Mouse (Mus musculus) urinary bladder, postnatal 4 days (tissue): Measurements from ENCODE around the gene Zfp423.

Source experiments
- DNase-seq, 2 experiments: peaks; one replicate each; pipeline ENCODE4 v3.0.0; 2021 to 2022; ENCODE audit warnings: low spot score in 2 of 2

Gene Zfp423

DNA sequence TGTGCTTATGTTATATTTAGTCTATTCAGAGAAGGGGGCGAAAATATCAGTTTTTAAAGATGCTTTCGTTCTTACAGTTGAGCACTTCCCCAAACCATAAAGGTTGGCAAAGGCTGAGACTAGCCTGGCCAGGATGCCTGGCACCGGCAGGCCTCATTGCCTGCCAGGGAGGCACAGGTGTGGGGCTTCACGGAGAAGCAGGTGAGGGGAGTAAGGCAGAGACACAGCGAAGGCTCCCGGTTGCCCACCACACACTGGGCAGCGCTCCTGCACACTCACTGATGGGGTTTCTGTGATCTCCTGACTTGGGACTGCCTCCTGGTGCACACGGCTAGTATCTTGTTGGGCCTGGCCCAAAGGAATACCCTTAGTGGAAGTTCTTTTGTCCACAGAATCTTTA is 294.1 kb downstream of the Zfp423 start:
- no peak for DNase-seq

DNA sequence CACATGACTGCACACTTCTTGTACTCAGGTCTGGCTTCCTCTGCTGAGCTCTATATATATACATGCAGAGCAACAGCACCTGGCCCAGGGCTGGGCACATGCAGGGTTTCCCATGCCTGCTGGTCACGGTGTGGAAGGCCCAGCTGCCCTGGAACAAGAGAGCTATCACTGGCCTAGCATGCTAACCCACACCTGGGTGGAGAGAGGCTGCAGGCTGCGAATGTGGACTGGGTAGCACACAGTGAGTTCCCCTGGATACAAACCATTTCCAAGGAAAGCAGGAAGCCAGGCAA is 295.2 kb downstream of the Zfp423 start:
- no peak for DNase-seq

DNA sequence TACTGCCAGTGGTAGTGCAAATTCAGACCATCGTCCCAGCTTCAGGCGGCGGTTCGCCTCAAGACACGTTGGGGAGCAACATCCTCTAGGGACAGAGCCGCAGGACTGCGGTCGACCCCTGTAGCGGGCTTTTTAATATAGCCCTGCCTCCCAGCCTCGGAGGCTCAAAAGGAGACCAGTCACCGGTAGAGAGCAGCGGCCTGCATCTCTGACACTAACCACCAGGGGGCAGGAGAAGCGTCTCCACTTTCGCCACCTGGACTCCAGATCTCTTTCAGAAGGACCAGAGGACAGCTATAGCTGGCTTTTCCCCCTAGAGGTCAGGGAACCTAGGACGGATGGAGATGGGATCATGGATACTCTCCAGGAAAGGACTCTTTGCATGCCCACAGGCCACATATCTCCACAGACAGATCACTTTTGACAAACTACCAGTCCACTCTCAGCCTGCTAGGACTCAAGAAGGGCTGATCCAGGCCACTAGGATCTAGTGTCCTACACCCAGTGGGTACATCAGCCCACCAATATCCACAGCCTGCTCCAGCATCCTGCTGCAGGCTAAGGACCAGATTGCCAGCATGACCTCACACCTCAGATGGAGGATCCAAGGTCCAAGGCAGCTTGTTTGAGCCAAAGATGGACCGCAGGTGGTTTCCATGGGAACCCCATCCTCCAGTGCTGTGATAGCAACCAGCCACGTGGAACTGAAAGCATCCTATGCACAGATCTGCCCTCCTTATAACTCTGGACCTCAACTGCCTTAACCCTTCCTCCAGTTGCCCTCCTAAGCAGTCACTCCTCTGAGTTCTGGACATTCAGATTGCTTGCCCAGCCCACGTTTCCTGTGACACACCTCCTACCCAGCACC is 295.8 kb downstream of the Zfp423 start:
- DNase-seq: peak; percentile 73 to 87

DNA sequence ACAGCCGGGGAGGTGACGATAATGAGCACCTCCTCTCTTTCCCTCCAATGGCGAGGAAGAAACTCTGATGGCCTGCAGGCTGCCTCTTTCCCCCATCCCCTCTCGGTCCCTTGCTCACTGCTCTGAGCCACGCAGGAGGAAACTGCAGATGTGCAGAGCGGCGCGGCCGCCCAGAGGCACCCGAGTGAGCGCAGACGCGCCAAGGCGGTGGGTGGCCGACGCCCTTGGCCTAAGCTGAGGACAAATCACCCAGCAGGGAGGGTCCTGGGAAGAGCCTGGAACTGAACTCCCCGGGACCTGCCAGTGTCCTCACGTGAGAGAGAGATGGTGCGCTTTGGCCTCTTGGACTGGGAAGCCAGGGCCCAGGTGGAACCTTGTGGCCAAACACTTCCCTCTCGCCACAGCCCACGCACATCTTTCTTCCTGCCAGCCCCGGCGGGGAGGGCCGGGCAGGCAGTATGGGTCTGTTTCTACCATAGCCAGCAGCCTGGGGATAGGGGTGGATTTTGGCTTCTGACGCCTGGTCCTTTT is 296.5 kb downstream of the Zfp423 start:
- peak in 1 of 2 experiments; percentile 59 for DNase-seq

DNA sequence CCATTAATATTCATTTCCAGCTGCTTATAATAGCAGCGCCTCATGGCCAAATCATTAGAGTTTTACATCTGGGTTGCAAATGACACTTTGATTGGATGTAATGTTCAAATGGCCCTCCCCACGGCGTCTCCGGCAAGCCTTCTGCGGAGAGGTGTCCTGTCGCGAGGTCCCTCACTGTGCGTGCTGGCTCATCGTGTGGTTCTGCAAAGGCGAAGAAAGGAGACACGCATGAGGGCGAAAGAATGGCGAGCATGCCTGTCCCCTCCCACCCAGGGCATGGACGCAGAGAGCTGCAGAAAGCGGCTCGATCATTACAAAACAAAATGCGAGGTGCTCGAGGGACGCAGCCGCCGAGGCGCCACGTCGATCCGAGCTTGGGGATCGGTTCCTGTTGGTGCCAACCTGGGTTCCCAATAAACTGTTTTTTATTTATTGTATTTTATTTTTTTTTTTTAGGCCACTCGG is 297.1 kb downstream of the Zfp423 start:
- DNase-seq: no peak

DNA sequence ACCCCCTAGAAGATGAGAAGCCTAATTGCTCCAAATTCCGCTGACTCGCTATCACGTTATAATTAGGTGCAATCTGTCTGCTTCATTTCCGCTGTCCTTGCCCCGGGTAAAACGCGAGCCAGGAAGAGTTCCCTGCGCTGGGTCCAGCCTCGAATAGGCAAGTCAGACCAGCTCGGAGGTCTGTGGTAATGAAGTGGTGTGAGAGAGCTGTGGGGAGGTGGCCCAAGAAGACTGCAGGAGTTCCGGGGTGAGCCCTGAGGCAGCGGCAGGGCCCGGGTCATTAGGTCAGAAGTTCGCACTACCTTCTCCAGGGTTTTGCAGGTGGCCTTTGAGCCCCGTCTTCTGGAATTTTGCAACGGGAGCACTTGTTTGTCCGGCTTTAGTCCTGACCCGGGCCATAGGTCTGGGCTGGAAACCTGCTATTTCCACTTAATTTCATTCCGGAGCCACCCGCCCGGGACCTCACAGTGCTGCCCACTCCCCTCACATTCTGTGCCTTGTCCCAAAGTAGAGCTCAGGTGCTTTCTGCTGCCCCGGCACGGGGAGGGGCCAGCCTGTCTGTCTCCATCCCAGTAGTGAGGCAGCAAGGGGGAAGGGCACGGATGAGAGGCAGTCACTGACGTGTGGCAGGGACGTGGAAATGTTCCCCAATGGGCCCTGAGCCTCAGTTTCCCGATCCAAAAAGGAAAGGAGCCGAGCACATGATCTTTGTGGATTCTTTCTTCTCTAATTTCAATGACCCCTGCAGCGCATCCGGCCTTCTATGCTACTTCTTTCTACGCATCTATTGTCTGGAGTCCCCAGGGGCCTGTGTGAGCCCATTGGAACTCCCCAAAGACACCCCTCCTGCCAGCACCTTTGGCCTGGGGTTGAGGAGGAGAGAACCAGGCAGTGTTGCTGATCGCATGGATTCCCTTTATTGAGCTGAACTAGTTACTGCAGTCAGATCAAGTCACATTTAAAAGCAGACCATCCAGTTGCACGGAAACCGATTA is 298.2 kb downstream of the Zfp423 start:
- DNase-seq: no peak

DNA sequence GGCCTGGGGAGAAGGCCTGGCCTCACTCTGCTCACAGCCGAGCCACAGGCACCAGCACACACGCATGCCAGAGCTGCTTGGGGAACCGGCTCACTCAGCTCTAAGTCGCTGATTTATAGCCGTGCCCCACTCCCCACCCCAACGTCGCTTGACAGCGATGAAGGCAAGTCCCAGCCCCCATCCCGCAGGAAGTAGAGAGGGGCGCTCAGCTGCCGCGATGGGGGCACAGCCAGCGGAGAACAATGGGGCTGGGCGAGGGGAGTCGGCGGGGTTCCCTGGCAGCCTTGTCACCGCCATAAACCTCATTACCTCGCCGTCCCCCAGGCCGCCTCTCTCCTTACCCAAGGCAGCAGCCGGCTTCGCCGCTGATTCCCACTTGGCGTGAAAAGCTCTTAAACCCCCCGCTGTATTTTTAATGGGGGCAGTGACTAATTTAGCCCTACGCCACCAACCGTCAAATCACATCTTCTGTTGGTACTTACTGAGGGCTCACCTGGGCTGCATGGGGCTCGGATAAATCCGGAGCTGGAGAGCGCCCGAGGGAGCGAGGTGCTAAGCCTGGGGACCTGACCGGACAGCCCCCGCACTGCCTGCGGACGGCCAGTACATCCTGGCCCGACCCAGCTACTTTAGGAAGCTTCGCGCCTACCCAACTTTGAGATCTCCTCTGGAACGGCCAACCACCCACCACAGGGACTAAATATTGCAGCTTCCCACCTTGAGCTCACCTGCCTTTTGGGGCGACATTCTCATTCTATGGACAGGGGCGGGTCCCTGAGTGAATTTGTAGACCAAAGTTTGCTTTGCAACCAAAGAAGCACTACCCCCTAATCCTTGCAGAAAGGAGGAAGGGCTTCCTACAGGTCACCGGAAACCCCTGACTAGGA is 299.1 kb downstream of the Zfp423 start:
- no peak for DNase-seq

DNA sequence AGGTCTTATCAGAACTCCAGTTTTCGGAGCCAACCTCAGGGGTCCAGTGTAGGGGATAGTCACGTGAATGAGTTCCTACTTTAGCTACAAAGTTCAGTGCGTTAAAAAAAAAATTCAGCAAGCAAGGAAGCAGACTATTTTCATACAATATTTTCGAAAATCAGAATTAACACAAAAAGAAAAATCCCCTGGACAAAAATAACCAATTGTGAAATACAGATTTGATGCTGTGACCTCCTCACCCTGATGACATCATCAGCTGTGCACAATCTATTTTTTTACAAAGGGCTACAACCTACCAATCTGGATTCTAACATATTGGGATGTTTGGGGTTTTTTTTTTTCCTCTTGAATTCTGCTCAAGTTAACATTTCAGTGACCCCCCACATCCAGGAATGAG is 301.9 kb downstream of the Zfp423 start:
- no peak for DNase-seq

DNA sequence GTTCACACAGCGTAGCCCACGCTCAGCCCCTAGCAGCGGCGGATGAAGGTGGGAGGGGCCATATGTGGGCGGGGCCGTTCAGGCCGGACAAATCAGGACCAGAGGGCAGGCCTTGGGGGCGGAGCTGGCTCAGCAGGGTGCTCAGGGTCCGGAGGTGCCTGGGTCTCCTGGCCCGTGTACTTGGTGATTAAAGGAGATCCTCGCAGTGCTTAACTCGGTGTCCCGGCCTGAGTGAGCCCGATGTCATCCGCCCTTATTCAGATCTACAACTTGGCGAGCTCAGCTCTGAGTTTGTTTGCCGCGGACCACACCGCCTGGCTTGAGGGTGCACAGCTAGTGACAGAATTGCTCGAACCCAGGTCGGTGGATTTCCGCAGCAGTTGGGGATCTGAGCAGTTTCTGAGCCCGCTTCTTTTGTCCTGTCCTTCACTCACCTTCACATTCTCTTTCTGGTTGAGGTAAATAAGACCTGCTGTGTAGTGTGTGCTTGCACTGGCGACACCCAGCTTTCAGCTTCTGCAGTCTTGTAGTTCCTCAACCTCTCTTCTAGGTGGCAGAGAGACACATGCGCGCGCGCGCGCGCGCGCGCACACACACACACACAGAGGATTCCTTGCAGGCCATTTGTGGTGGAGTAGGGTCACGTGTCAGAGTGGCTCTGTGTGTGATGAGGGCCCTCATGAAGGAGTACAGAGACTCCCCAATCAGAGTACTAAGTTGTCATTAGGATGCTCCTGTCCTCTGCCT is 302.7 kb downstream of the Zfp423 start:
- peak; percentile 73 to 84 for DNase-seq

DNA sequence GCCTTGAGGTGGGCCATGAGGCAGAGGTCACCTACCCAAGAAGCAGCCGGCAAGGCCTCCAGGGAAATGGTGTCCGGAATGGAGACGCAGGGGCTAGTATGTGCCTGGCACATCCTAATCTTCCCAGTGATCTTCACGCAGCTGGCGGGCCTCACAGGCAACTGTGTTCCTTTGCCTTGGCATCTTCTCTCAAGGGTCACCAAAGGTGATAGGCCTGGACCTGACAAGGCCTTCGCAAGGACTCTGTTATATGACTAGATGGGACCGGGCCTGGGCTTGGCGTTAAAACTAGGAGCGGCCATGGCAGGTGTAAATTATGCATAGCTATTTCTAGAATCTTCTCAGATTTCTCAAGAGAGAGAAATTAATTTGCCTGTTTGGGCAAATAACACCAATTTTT is 303.4 kb downstream of the Zfp423 start:
- no peak for DNase-seq

DNA sequence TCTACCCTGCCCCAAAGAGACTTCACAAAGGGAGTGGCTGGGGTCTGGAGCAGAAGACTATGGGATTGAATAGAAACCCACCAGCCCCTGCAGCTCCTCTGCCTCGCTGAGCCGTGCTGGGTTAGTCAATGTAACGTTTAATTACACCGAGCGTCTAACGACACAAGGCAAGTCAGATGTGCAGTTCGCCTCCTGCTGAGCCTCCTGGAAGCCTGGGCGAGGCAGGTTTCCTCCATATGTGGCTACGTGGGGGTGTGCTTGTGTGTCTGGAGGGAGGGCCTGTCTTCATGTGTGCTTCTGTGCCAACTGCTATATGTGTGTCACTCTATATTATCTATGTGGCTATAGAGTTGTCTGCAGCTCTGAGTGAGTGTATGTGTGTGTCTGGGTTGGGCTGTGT is 311.6 kb downstream of the Zfp423 start:
- DNase-seq: no peak

DNA sequence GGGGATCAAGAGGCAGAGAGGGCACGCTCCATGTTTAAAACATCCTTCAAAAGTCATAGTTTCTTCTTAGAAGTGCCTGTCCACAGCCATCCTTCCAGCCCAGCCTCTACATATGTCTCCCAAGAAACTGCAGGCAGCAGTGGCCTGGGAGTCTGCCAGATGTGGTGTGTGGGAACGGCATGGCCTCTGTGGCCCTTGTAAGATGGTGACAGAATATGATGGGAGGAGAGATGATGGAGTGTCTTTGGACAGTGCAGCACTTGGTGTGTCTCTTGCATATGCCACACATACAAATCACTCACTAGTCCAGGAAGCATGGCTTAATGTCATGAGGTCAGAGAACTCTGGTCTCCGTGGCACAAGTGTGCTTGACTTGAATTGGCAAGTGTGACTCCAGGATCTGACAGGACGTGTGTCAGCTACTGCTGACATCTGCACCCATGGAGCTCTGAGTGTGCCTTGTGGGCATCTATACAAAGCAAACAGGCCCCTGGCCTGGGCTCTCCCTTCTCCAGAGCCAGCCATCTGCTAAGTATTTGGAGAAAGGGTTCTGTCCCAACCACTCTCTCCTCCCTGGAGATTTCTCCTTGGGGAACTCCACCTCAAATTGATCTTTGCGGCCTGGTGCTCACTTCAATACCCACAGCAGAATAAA is 313.4 kb downstream of the Zfp423 start:
- DNase-seq: no peak

DNA sequence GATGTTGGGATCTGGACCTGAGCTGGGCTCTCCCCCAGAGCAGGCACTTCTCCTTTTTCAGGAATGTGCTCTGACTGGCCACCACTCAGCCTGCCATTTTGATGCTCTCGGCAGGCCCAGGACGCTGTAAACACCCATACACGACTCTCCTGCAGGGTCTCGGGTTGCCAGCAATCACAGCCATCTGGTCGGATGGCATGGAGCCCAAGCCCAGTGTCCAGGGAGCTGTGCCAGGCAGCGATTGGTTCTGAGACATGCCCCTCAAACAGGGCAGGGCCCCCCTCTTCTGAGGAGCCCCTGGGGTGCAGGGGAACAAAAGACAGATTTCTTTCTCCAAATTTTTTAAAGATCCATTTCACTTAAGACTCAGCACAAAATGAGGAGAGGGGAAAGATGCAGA is 314.0 kb downstream of the Zfp423 start:
- no peak for DNase-seq

DNA sequence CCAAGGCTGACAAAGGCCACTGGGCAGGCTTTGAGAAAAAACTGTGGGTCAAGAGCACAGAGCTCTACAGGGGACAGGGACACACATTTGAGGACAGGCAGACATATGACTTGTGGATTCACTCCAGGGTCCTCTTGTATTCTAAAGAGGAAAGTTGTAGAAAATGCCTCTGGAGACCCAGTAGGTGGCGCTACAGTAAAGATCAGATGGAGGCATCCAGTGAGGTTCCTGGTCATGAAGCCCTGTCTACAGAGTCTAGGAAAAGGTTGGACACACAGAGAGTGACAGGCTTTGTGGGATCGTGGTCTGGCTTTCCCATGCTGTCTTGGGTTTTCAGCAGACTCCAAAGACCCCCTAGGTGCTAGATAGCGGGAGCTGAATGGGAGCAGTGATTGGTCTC is 318.5 kb downstream of the Zfp423 start:
- DNase-seq: no peak

DNA sequence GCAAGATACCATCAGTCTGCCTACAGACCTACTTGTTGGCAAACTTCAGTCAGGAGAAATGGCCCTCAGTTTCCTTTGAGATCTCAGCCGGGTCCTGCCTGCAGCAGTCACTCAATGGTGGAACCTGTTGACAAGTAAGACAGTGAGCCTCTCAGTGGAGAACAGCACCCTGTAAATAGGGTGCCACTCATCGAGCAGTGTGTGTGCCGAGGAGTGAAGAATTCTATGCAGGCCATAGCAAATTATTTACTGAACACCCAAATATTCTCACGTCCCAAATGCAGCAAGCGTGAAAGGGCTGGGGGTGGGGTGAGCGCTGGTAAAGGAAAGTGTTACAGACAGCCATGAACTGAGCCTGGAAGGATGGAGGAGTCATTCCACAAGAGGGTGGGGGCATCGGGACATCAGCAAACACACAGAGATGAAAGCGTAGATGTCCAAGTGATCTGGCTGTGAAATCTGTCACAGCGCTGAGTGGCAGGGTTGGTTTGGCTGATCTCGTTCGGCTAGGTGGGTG is 323.1 kb downstream of the Zfp423 start:
- DNase-seq: no peak

DNA sequence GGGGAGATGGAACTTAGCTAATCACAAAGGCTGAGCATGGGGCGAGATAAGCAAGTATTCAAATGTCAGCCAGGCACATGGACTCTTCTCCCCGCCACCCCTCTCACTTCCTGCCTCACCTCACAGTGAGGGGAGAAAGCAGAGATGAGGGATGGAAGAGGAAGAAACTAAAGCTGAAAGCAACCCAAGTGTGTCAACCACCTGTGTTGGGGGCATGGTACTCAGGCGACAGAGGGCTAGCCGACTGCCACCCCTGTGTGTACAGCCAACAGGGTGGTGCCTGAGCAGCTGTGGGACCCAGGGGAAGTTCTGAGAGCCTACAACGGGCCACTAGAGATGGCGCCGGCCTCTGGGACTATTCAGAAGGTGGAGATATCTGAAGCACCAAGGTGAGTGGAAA is 327.6 kb downstream of the Zfp423 start:
- no peak for DNase-seq

DNA sequence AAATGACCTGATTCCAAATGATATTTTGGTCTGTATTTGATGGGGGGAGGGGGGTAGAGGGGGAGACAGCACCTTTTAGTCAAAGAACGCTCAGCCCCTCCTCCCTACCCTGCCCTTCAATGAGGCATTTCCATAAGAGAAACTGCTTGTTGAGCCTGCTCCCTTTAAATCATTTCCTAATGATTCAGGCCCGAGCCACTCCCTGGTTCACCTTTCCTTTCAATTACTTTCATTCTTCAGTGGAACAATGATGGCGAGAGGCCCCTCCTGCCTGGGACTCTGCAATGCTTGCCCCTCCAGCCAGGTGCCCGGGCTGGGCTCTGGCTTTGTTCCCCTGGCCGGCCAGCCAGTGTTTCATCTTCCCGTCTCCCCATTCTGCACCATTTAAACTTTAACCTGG is 329.7 kb downstream of the Zfp423 start:
- DNase-seq: no peak

DNA sequence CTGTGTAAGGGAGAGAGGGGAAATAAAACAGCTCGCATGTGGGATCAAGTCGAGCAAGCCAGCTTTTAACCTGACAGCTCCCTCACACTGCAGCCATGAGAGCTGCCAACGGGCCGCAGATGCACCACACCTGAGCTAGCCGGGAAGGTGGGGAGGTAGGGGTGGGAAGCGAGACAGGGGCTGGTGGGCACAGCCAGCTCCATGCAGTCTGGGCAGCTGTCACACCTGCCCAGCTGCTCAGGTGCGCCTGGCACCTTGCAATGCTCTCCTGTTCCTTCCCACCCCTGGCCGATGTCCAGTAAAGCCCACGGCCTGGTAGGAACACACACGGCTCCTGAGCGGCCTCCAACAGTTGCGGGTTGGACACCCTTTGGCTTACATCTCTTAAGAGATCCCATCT is 338.2 kb downstream of the Zfp423 start:
- no peak for DNase-seq

DNA sequence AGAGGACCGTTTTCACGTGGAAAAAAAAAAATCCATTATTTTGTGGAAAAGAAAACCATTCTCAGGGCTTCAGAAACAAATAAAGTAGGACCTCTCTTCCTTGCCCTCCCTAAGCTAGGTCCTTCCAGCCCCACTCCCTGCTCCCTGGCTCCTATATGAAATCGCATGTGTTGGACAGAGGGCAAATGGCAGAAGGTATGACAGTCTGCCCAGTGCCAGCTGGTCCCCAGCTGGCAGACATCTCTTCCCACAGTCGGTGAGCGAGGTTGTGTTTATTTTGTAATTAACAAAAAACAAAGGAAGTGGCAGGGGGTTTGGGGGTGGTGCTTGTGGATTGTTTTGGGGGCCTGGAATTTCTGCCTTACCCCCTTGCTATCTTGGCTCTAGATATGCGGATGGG is 339.2 kb downstream of the Zfp423 start:
- DNase-seq: no peak

DNA sequence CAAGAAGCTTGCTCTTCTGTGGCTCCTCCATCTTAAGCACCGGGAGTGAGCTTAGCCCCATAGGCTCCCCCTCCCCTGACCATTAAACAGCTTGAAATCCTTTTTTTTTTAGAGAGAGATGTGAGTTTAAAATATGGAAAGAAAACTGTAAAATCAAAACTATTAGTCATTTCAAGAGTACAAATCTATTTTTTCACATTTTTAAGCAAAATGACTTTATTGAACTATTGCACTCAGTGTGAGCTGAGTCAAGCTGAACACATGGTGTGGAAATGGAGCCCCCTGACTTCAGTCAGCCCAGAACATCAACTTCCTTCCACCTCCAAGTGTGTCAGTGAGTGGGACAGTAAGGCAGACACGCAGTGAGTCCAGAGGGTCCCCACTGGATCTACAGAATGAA is 339.9 kb downstream of the Zfp423 start:
- DNase-seq: no peak
